Mouse (Mus musculus) layer of hippocampus, adult 2 months (tissue): ENCODE data around the gene Fmo5. TPM values are rescaled to one million over a fixed set of nuclear protein-coding genes. Genes with fewer than 3 reads are reported as not detected.

Experiments
- DNase-seq, 2 experiments: peaks; one replicate each; pipeline ENCODE4 v3.0.0; 2022; ENCODE audit warnings: low spot score in 2 of 2
- H3K27ac ChIP-seq: fragments of 200-600 bp; 2 replicates; pipeline ENCODE4 v1.8.1; 2022
- H3K4me3 ChIP-seq: fragments of 200-600 bp; 2 replicates; pipeline ENCODE4 v1.8.1; 2022; ENCODE audit warnings: mild to moderate bottlenecking
- CTCF ChIP-seq: fragments of 200-600 bp; conservative IDR thresholded peaks from 2 replicates; pipeline ENCODE4 v1.8.1; 2022; ENCODE audit warnings: antibody characterized with exemption, mild to moderate bottlenecking, moderate library complexity
- microRNA-seq, 2 experiments: library from miRNA; unstranded; fragments of <30 nt; microRNA quantifications; one replicate each; pipeline ENCODE4 v1.2.0; 2021
- total RNA-seq, 2 experiments: library from RNA; stranded (reverse); gene quantifications; 2 replicates each; pipeline ENCODE4 v1.2.3; 2021

Gene Fmo5
- total RNA-seq, 2 experiments from 2014 or later = 3.5 to 5.0 TPM

DNA sequence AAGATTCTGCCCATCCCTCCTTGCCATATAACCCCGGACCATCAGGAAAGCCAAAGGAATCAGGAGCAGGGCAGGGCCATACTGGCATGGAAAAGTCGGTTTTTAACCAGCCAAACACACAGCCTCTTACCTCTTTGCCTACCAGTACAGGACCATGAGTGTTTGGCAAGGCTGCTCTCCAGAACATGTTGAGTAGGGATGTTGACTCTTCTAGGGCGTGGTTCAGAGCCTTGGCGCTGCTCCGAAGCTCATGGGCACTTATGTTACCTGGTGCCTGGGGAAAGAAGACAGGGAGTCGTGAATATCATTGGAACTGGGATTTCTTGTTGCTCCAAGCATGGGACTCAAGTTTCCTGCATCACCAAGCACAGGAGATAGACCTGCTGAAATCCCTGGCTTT is 65.2 kb downstream of the Fmo5 start:
- TF ChIP-seq CTCF = no peak
- DNase-seq = no peak
- Histone ChIP-seq H3K27ac (no peak overlapping the region), H3K4me3 (no peak overlapping the region)

DNA sequence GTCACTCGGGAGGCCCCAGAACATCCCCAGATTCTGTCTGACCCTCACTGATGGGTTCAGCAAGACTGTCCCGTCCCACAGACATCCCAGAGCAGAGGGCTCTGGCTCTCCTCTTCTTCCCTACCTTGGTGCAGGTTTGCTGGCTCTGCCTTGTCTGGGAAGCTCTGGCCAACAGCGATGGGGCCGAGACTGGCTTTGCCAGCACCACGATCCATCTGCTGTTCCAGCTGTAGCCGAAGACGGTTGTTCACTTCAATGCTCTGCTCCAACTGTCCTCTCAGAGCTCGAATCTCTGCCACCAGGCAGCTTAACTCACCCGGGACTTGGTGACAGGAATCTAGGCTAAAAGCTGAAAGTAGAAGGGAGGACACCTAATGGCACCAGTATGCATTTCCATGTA is 68.3 kb downstream of the Fmo5 start:
- no peak overlapping the region for H3K4me3 ChIP-seq
- H3K27ac ChIP-seq = no peak overlapping the region
- TF ChIP-seq CTCF = no peak
- DNase-seq = no peak

DNA sequence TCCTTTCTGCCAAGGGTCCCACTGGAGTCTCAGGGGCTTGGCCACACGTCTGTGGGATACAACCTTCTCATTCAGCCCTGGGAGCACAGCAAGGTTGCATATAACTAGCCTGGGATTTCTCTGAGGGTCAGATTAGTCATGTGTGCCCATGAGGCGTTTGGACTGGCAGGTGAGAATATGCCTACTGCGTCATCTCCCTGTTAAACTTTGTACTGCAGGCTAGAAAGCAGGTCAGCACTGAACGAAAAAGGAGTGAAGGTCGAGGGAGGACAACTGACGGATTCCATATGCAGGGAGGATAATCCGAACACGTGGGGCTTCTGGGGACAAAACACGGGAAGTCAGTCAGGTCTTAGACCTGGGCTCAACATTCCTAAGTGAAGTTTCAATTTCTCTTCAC is 68.7 kb downstream of the Fmo5 start:
- no peak overlapping the region for H3K4me3 ChIP-seq
- TF ChIP-seq CTCF = no peak
- no peak for DNase-seq
- no peak overlapping the region for H3K27ac ChIP-seq

DNA sequence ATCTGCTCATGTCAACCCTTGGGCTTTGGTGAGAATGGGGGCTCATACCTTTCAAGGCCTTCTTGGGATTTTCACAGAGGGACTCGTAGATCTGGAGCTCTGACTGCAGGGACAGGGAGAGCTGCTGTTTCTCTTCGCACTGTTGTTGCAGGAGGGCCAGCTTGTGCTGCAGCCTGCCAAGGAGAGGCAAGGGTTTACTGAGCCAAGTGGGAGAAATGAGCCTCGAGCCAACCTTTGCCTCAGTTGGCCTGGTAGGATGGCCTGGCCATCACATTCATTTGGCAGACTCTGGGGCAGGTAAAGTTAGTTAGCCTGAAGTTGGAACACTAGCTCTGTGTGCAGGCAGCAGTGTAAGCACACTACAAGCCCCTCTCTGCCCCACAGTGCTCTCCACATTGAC is 70.5 kb downstream of the Fmo5 start:
- no peak for TF ChIP-seq CTCF

DNA sequence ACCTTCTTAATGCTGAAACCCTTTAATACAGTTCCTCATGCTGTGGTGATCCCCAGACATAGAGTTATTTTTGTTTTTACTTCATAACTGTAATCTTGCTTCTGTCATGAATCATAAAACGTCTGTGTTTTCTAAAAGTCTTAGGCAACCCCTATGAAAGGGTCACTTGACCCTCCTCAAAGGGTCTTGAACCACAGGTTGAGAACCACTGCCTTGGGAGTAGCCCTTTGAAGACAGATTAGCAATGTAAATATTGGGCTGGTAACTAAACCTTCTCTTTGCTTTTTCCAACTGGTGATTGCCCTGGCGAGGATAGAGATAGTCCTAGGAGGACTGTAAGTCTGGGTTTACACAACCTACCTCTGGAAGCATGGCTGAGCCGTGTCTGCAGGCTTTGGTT is 72.6 kb downstream of the Fmo5 start:
- DNase-seq = no peak
- H3K4me3 ChIP-seq = no peak overlapping the region
- TF ChIP-seq CTCF = no peak
- no peak overlapping the region for H3K27ac ChIP-seq

More for the DNA sequence above, 70.5 kb downstream of the Fmo5 start:
- no peak overlapping the region for H3K4me3 ChIP-seq
- H3K27ac ChIP-seq = no peak overlapping the region
- no peak for DNase-seq

DNA sequence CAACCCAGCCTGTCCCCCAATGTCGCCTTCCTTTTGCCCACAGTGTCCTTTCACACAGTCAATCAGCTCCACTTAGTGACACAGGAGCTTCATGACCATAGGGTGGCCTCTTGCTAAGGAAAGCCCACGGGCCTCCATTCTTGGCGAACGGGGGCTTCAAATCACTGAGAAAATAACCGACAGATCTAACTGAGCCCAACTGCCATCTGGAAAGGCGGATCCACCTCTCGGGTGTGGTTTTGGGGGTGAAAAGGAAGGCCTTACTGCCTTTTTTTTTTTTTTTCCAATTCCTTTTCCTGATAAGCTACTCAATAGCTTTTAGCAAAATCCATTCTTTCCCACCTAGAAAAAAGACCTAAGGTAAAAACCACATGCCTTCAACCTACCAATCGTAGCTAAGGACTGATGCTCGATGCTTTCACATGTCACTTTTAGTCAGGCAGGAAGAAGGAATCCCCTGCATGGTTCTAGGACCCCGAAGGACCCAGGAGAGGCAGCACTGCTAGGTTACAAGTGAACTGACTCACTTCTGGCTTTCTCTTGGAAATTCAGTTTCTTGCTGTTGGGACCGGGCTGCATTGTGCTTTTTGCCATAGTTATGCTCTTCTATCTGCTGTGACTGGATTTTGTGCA is 74.0 kb downstream of the Fmo5 start:
- H3K4me3 ChIP-seq = no peak overlapping the region
- no peak for TF ChIP-seq CTCF
- no peak overlapping the region for H3K27ac ChIP-seq
- no peak for DNase-seq

Small RNAs within 50 kb of the gene (microRNA-seq; reads per million reads assigned to microRNA genes)
- 0 reads per million in 2 experiments for gene Mir7225

Other genes with a start within 250 kb of the Fmo5 start
- not detected for gene Olfr1402, start 206.8 kb upstream of the Fmo5 start, total RNA-seq
- 10 to 100 TPM; 10.7 to 12.1 TPM for gene Chd1l, start 18.6 kb upstream of the Fmo5 start, total RNA-seq
- gene Prkab2, start 29.4 kb downstream of the Fmo5 start, total RNA-seq = 10 to 100 TPM; 34.3 to 34.7 TPM
- gene Gm17651, start 45.9 kb downstream of the Fmo5 start, total RNA-seq = not detected